Mouse (Mus musculus): ENCODE data around the gene Scn2b. TPM values are rescaled to one million over a fixed set of nuclear protein-coding genes. Genes with fewer than 3 reads are reported as not detected.

Scn2b gene
- polyA plus RNA-seq (2012; rRNA removed), result 0.33 and 0.44 TPM in 2 replicates

GRCm38 (mm10) chr9:45117741-45118431 lies at the start of gene Scn2b:
Scn2b (plus strand) TSS chr9:45117782.
- DNase-seq (ENCODE audit: low spot score), result no peak

DNA sequence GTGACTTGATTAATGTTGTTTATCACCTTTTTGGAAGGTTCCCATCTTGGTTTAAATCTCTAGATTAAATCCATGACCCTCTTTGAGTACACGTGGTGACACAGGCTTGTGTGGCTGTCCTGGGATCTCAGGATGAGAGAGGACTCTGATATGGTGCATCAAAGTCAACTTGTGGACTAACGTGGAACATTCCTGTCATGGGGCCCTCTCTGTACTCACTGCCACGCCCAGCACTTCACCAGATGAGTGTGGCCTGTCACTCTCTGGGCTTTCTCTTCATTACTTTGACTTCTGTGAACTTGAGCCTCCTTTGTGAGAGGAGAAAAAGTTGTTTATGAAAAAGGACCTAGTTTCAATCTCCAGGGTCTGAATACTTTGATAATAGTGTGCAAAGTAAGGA lies 45.8 kb upstream of the Scn2b start:
- DNase-seq (ENCODE audit: low spot score), result no peak

- DNase-seq (ENCODE audit: low spot score), result no peak
These were observed 39.7 kb upstream of the Scn2b start for GRCm38 (mm10) chr9:45077859-45078258.

GRCm38 (mm10) chr9:45079011-45079410 lies 38.6 kb upstream of the Scn2b start, which contains the start of gene Jaml:
Jaml (plus strand) TSS chr9:45079183.
- DNase-seq (ENCODE audit: low spot score), result no peak

DNA sequence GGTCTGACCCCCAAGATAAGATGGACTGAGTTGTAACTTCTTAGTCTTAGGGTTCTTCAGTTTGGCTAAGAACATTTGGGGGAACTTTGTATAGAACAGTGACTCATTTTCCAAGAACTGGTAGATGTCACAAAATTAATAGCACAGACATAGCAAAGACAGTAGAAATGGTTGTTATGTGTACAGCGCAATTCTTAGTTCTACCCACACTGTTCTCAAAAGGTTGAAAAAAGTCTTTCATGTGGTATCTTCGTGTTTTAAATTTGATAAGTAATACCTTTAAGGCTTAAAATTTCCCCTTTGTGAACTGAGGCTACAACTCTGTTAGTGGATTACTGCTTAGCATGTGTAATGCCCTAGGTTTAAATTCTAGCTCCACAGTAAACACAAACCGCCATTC lies 34.5 kb upstream of the Scn2b start:
- no peak for DNase-seq (ENCODE audit: low spot score)

GRCm38 (mm10) chr9:45084556-45084955 lies 33.0 kb upstream of the Scn2b start:
- no peak for DNase-seq (ENCODE audit: low spot score)

DNA sequence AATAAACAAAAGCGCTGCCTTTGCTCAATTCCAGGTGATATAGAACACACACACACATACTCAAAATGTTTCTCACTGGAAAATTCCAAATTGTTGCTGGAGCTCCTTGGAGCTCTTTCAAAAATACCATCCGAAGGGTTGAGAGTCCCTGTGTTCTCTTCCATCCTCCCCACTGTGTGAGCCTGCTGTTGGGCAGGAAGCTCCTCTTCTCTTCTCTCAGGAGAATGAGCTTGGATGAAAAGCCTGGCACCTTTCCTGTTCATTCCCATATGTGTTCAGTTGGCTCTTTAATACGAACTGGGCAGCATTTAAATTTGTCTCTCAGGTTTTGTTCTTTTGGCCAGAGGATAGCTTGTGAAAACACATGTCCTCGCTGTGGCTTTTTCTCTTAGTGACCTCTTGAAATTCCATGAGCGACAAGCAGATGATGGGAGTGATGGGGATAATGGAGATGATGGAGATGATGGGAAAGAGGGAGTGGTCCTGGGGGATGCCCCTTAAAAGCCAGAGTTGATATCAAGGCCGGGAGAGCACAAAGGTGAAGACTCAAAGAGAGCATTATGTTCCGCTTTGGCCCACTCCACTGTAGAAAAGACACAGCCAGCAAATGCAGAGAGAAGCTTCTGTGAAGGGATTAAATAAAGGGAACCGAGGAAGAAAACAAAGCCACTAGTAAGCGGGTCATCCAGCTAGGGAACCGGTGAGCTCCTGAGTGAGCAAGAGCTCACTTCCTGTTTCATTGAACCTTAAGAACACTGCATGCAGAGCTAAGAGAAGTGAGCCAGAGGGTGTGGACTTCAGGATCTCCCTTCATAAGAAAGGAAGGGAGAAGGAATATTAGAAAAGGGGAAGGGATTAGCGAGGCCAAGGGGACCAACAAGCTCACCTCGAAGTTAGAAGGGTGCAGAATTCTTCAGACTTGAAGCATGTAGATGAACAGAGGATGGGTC lies 31.6 kb upstream of the Scn2b start:
- DNase-seq (ENCODE audit: low spot score), result no peak

GRCm38 (mm10) chr9:45088040-45088439 lies 29.5 kb upstream of the Scn2b start:
- DNase-seq (ENCODE audit: low spot score), result no peak

DNA sequence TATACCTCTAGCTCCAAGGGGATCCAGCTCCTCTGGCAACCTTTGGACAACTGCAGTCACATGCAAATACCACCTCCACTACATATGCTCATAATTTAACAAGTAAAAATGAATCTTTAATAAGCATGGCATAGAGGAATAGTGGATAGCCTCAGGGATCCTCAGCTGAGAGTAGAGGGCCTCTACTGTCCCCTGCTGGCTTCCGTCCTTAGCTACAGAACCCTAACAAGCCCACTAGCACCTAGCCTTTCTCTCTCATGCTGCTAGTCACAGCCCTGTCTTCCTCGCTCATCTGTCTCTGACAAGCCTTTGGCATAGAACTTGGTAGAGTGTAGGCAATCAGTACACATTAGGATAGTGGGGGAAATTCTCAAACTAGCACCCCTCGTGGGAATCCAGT lies 26.8 kb upstream of the Scn2b start:
- DNase-seq (ENCODE audit: low spot score), result no peak

- no peak for DNase-seq (ENCODE audit: low spot score)
These were observed 24.9 kb upstream of the Scn2b start for GRCm38 (mm10) chr9:45092641-45093040.

DNA sequence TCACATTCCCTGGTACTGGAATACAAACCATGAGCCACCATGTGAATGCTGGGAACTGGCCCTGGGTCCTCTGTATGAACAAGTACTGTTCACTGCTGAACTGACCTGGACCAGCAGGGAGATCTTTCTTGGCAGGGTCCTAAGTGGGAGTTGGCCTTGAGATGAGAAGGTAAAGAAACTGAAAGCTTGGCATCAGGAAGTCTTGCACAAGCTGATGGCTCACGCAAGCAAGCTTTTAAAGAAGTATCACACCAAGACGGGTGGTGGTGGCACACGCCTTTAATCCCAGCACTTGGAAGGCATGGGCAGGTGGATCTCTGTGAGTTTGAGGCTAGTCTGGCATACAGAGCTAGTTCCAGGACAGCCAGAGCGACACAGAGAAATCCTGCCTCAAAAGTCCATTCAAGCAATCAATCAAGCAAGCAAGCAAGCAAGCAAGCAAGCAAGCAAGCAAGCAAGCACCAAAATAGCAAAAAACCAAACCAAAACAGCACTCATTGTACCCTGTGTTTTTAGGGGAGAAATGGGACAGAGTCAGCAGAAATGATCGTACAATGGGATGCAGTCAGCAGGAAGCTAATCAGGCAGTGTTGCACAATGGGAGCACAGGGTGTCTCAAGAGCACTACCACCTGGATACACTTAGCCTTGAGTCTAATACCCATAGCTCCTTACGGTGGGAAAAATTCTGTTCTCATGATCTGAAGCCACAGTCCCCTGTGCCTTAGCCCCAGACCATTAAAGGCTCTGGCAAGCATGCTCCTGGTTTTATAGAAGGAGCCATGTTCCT lies 22.2 kb upstream of the Scn2b start:
- no peak for DNase-seq (ENCODE audit: low spot score)

DNA sequence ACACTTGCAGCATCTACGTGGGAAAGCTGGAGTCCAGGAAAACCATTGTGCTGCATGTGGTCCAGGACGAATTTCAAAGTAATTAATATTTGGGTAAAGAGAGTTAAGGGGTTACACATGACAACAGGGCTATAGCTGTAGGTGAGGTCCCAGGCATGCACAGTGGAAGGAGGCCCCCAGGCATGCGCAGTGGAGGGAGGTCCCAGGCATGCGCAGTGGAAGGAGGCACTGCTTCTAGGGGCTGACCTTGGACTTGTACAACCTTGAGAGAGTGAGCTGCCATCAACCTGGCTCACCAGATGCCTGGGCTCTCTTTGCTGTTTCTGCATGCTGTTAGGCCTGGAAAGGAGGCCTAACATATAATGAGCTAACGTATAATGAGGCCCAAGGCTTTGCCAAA lies 19.7 kb upstream of the Scn2b start:
- no peak for DNase-seq (ENCODE audit: low spot score)

- no peak for DNase-seq (ENCODE audit: low spot score)
These were observed 19.2 kb upstream of the Scn2b start for GRCm38 (mm10) chr9:45098426-45098825.

GRCm38 (mm10) chr9:45102528-45102927 lies 15.1 kb upstream of the Scn2b start:
- DNase-seq (ENCODE audit: low spot score), result no peak

DNA sequence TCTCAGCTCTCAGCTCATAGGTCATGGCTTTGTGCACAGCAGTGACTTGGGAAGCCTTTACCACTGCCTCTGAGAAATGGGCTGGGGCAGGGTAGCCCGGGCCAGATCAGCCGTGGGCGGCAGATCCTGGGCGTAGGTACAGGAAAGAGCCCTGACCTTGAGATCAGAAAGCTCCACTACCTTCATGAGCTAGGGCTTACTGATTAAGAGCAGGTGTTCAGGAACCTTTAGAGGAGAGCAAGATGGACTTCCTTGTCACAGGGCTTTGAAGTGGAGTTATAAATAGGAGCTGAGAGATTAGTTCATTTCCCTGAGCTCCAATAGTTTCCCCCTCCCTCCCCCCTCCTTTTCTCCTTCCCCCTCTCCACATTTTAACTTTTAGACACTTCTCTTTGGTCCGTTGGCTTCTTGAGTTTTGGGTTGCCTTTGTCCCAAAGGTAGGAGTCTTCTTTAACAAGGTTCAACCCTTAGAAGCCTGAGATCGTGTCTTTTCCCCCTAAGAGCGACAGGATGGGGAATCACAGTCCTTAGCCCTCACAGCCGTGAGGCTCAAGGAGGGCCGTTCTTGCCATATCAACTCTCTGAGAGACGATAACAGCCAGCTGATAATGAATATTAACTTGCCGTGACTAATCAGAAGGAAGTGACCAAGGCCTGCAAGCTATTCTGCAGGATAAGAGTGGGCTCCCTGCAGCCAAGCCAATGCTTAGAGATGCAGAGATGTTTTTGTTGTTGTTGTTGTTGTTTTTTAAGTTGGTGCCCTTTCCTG lies 14.2 kb upstream of the Scn2b start:
- no peak for DNase-seq (ENCODE audit: low spot score)

DNA sequence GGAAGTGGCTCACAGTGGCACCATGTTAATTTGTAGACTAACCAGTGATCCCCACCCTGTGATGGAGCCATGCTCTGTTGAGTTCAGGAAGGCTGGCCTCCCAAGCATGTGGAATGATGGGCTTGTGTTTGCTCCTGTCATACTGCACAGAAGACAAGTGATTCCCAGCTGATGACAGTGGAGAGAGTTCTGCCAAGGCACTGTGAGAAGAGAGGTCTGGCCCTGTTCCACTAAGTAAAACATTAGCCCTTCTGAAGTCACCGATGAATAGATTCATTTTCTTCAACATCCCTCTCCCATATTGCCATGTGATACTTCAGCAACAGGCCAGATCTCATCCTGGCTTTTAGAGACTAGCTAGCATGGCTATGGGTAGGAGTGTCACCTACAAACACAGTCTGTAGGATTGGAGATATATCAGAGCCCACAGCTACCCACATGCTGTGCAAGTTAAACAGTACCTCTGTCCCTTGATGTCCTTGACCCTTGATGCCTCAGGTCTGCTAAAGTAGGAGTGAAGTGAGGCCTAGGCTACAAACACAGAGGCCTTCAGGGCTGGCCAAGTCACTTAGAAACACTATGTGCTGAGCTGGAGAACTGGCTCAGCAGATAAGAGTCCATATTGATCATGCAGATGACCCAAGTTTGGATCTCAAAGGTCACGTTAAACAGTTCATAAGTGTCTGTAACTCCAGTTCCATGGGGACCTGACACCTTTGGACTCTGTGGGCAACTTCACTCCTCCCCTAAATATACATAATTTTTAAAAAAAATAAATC lies 11.8 kb upstream of the Scn2b start:
- no peak for DNase-seq (ENCODE audit: low spot score)

- DNase-seq (ENCODE audit: low spot score), result no peak
These were observed 1.9 kb upstream of the Scn2b start for GRCm38 (mm10) chr9:45115706-45116105.

GRCm38 (mm10) chr9:45116819-45117218 lies 763 bp upstream of the Scn2b start:
- DNase-seq (ENCODE audit: low spot score), result no peak

GRCm38 (mm10) chr9:45118552-45118951 lies 970 bp downstream of the Scn2b start:
- DNase-seq (ENCODE audit: low spot score), result no peak

DNA sequence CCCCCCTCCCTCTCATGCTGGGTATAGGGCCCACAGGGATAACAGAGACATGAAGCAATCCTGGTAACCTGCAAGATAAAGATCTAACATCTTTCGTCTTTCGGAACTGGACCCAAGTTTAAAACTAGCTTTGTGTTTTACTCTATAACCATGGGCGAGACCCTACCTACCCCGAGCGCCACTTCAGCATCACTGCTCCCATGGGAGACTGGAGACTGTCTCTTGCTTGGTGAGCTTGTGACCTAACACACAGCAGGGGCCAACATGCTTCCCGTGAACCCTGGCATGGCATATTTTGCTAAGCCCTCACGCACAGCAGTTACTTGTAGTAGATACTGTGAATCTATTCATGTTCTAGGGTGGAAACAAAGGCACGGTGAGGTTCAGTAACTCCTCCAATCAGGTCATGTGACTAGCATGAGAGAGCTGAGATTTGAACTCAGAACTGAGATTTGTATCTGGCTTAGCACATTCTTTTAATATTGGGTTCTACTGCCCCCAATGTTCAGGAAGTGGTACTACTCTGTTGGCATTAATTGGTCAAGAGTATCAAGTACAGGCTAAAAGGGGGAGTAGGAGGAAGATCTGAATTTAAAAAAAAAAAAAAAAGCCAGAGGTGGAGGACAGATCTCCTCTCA lies 1.9 kb downstream of the Scn2b start:
- DNase-seq (ENCODE audit: low spot score), result no peak
